Mouse (Mus musculus) heart, postnatal 0 days (tissue): Measurements from ENCODE around the gene Speg. TPM values are rescaled to one million over a fixed set of nuclear protein-coding genes. Genes with fewer than 3 reads are reported as not detected.

ENCODE experiments used
- ATAC-seq: fragments of 200-750 bp; cut with Nextera tagmentation; 2 replicates; pipeline ENCODE4 v1.8.0; 2017; ENCODE audit warnings: low read depth, moderate number of reproducible peaks, moderate library complexity; ENCODE audit not compliant: insufficient read depth
- DNase-seq: peaks from one replicate; pipeline ENCODE4 v3.0.0-alpha.2; 2016; ENCODE audit warnings: low spot score
- H3K27ac ChIP-seq: fragments of 300-500 bp; sonication (generic); 2 replicates; pipeline ENCODE4 v1.5.1; 2014; ENCODE audit warnings: low read depth, mild to moderate bottlenecking
- H3K27me3 ChIP-seq: fragments of 300-500 bp; sonication (generic); 2 replicates; pipeline ENCODE4 v1.6.1; 2014; ENCODE audit warnings: low read length, mixed read lengths; ENCODE audit not compliant: control insufficient read depth, insufficient read depth
- H3K36me3 ChIP-seq: fragments of 300-500 bp; sonication (generic); replicated peaks from 2 replicates; pipeline ENCODE4 v1.6.1; 2014; ENCODE audit warnings: low read length, mixed read lengths; ENCODE audit not compliant: control insufficient read depth, insufficient read depth
- H3K4me1 ChIP-seq: fragments of 300-500 bp; sonication (generic); 2 replicates; pipeline ENCODE4 v1.6.1; 2014; ENCODE audit warnings: antibody characterized with exemption; ENCODE audit not compliant: control insufficient read depth, insufficient read depth
- H3K4me2 ChIP-seq: fragments of 300-500 bp; sonication (generic); 2 replicates; pipeline ENCODE4 v1.6.1; 2014; ENCODE audit warnings: low read depth, mild to moderate bottlenecking, low read length, moderate library complexity
- H3K4me3 ChIP-seq: fragments of 300-500 bp; sonication (generic); 2 replicates; pipeline ENCODE4 v1.5.1; 2014; ENCODE audit warnings: low read depth, low read length
- H3K9ac ChIP-seq: fragments of 300-500 bp; sonication (generic); replicated peaks from 2 replicates; pipeline ENCODE4 v1.6.1; 2014; ENCODE audit warnings: low read depth, low read length, mixed read lengths
- H3K9me3 ChIP-seq: fragments of 300-500 bp; sonication (generic); replicated peaks from 2 replicates; pipeline ENCODE4 v1.6.1; 2016; ENCODE audit warnings: low read length; ENCODE audit not compliant: control insufficient read depth
- CTCF ChIP-seq: IDR thresholded peaks from 2 replicates; pipeline ENCODE4 v1.5.1; 2016; ENCODE audit warnings: antibody characterized with exemption, control low read depth, low read depth
- EP300 ChIP-seq: IDR thresholded peaks from 2 replicates; pipeline ENCODE4 v1.6.1; 2016; ENCODE audit warnings: antibody characterized with exemption, low read depth
- WGBS: fragments of 180-500 bp; shearing (Covaris S2); extraction: QIAGEN DNeasy Blood & Tissue Kit; methylation state at CpG from one replicate; pipeline ENCODE4 v1.1.7; 2014; 5-methylcytosine and 5-hydroxymethylcytosine counted together
- polyA plus RNA-seq: library from polyadenylated mRNA; unstranded; fragments of >200 nt; fragmentation: Nextera tagmentation; extraction: Ambion mirVana; gene quantifications from 2 replicates; pipeline ENCODE4 v1.2.1, GENCODE M21; 2015
- total RNA-seq: library from RNA; depleted of rRNA; stranded (reverse); fragments of >200 nt; gene quantifications from 2 replicates; pipeline ENCODE4 v1.2.3, GENCODE M21; 2014; ENCODE audit warnings: low replicate concordance

The Speg gene
- total and polyA plus RNA-seq, 2 experiments from 2014 or later: 30.2 to 95.0 TPM

GRCm38 (mm10) chr1:75448052-75448431 lies 72.9 kb downstream of the Speg start:
- peaks cover 75% of the 10 kb centered on the region for H3K27me3 ChIP-seq
- H3K4me3 ChIP-seq: no peak overlapping the region
- WGBS: 3% methylated on average over 7 of the region's 7 CpGs

GRCm38 (mm10) chr1:75448937-75449336 lies 73.8 kb downstream of the Speg start:
- H3K36me3 ChIP-seq: no peaks in the 10 kb centered on the region
- H3K27ac ChIP-seq: no peak overlapping the region
- ATAC-seq (no peak), DNase-seq (no peak)
- no peaks in the 10 kb centered on the region for H3K9me3 ChIP-seq
- H3K27me3 ChIP-seq: peaks cover 76% of the 10 kb centered on the region
- H3K4me1 ChIP-seq: peaks cover 22% of the 10 kb centered on the region
- H3K4me2 ChIP-seq: no peak overlapping the region
- no peak for TF ChIP-seq EP300
- no peak for TF ChIP-seq CTCF
- no peak overlapping the region for H3K9ac ChIP-seq
- WGBS: 6% methylated on average over 14 of the region's 14 CpGs
- H3K4me3 ChIP-seq: no peak overlapping the region

More at GRCm38 (mm10) chr1:75448052-75448431, 72.9 kb downstream of the Speg start:
- ATAC-seq (no peak), DNase-seq (no peak)
- no peak for TF ChIP-seq EP300
- no peak for TF ChIP-seq CTCF
- H3K27ac ChIP-seq: no peak overlapping the region
- no peaks in the 10 kb centered on the region for H3K36me3 ChIP-seq
- no peak overlapping the region; the same call in 1 of the 2 replicates for H3K9ac ChIP-seq
- H3K4me1 ChIP-seq: peaks cover 22% of the 10 kb centered on the region
- H3K4me2 ChIP-seq: peak overlapping the region; percentile 33
- H3K9me3 ChIP-seq: no peaks in the 10 kb centered on the region

GRCm38 (mm10) chr1:75449377-75450135 lies 74.5 kb downstream of the Speg start:
- no peak for ATAC-seq
- no peak overlapping the region for H3K9ac ChIP-seq
- H3K4me1 ChIP-seq: peaks cover 22% of the 10 kb centered on the region
- H3K36me3 ChIP-seq: no peaks in the 10 kb centered on the region
- H3K27me3 ChIP-seq: peaks cover 80% of the 10 kb centered on the region
- WGBS: 15% methylated on average over 8 of the region's 8 CpGs
- DNase-seq: no peak
- no peak for TF ChIP-seq EP300
- TF ChIP-seq CTCF: no peak
- no peaks in the 10 kb centered on the region for H3K9me3 ChIP-seq
- H3K4me2 ChIP-seq: no peak overlapping the region
- no peak overlapping the region for H3K27ac ChIP-seq
- H3K4me3 ChIP-seq: no peak overlapping the region

- ATAC-seq: no peak
- Histone ChIP-seq H3K36me3 (no peaks in the 10 kb centered on the region), H3K9me3 (no peaks in the 10 kb centered on the region), H3K27me3 (peaks cover 77% of the 10 kb centered on the region), H3K4me1 (peaks cover 20% of the 10 kb centered on the region), H3K27ac (no peak within 1 kb of the TSS), H3K4me2 (peak within 1 kb of the TSS; percentile 39), H3K4me3 (peak within 1 kb of the TSS; percentile 29), H3K9ac (peak within 1 kb of the TSS; percentile 20; the same call in 1 of the 2 replicates)
- DNase-seq: no peak
- WGBS: 1% methylated on average over 28 of the region's 35 CpGs
- no peak for TF ChIP-seq CTCF
- TF ChIP-seq EP300: no peak
These were observed 75.4 kb downstream of the Speg start, which contains the start of gene Asic4 for GRCm38 (mm10) chr1:75450314-75451005. Gene Asic4 (plus strand): TSS chr1:75450436.

- DNase-seq: no peak
- H3K36me3 ChIP-seq: no peaks in the 10 kb centered on the region
- H3K4me1 ChIP-seq: peaks cover 12% of the 10 kb centered on the region; the same call in 1 of the 2 replicates
- WGBS: 80% methylated on average over 5 of the region's 5 CpGs
- peaks cover 81% of the 10 kb centered on the region for H3K27me3 ChIP-seq
- no peak overlapping the region for H3K9ac ChIP-seq
- no peak overlapping the region for H3K4me2 ChIP-seq
- H3K27ac ChIP-seq: no peak overlapping the region
- H3K9me3 ChIP-seq: no peaks in the 10 kb centered on the region
- ATAC-seq: no peak
- no peak overlapping the region for H3K4me3 ChIP-seq
- TF ChIP-seq CTCF (no peak), EP300 (no peak)
These were observed 76.8 kb downstream of the Speg start for GRCm38 (mm10) chr1:75451900-75452299.
